Mouse (Mus musculus) liver, embryonic 12.5 days (tissue): ENCODE measurements at regions not wholly inside any gene's neighbourhood (a gene's known extent, or its start where the extent isn't known, plus 50 kb on each side); places are given as distances from the start of the nearest gene placed in this dataset.
"Not testable (repeated sequence)": the region's sequence is repeated elsewhere in the genome, so short reads cannot be mapped to it uniquely, and the experiment has no call there.

Experiments
- ATAC-seq: fragments of 200-750 bp; cut with Nextera tagmentation; 2 replicates; pipeline ENCODE4 v1.8.0; 2017; ENCODE audit warnings: moderate number of reproducible peaks, mild to moderate bottlenecking, moderate library complexity
- H3K27ac ChIP-seq: fragments of 300-500 bp; sonication (generic); 2 replicates; pipeline ENCODE4 v1.5.1; 2016; ENCODE audit warnings: mild to moderate bottlenecking
- H3K27me3 ChIP-seq: fragments of 300-500 bp; sonication (generic); replicated peaks from 2 replicates; pipeline ENCODE4 v1.6.1; 2016; ENCODE audit warnings: mild to moderate bottlenecking, moderate library complexity
- H3K36me3 ChIP-seq: fragments of 300-500 bp; sonication (generic); 2 replicates; pipeline ENCODE4 v1.6.1; 2016; ENCODE audit warnings: mild to moderate bottlenecking, moderate library complexity
- H3K4me1 ChIP-seq: fragments of 300-500 bp; sonication (generic); 2 replicates; pipeline ENCODE4 v1.6.1; 2016
- H3K4me2 ChIP-seq: fragments of 300-500 bp; sonication (generic); 2 replicates; pipeline ENCODE4 v1.6.1; 2016; ENCODE audit warnings: mild to moderate bottlenecking, moderate library complexity
- H3K4me3 ChIP-seq: fragments of 300-500 bp; sonication (generic); 2 replicates; pipeline ENCODE4 v1.5.1; 2016; ENCODE audit warnings: mild to moderate bottlenecking, moderate library complexity
- H3K9ac ChIP-seq: fragments of 300-500 bp; sonication (generic); 2 replicates; pipeline ENCODE4 v1.6.1; 2016; ENCODE audit warnings: mild to moderate bottlenecking, moderate library complexity
- H3K9me3 ChIP-seq: fragments of 300-500 bp; sonication (generic); replicated peaks from 2 replicates; pipeline ENCODE4 v1.6.1; 2016; ENCODE audit warnings: mild to moderate bottlenecking, moderate library complexity
- WGBS: fragments of 180-500 bp; shearing (Covaris S2); methylation state at CpG from one replicate; pipeline ENCODE4 v1.1.7; 2016; ENCODE audit not compliant: insufficient replicate concordance; 5-methylcytosine and 5-hydroxymethylcytosine counted together

GRCm38 (mm10) chr4:146263038-146263685, 106.5 kb downstream of the Zfp600 start:
- not testable (repeated sequence) for H3K27ac ChIP-seq, H3K4me1 ChIP-seq, H3K9ac ChIP-seq, H3K36me3 ChIP-seq, H3K27me3 ChIP-seq, H3K9me3 ChIP-seq
- peak; percentile 96 for ATAC-seq
- WGBS: 5% methylated on average over 39 of the region's 51 CpGs
- peak overlapping the region; percentile 38 for H3K4me3 ChIP-seq
- H3K4me2 ChIP-seq: peak overlapping the region; percentile 60

- peak; percentile 33; the same call in 1 of the 2 replicates for ATAC-seq
- H3K9me3 ChIP-seq: not testable (repeated sequence)
These were observed 107.2 kb downstream of the Zfp600 start for GRCm38 (mm10) chr4:146263790-146264189.

GRCm38 (mm10) chr4:146270119-146270747, 113.6 kb downstream of the Zfp600 start:
- H3K9me3 ChIP-seq, H3K4me1 ChIP-seq, H3K27me3 ChIP-seq, H3K36me3 ChIP-seq, H3K4me3 ChIP-seq, H3K9ac ChIP-seq, H3K4me2 ChIP-seq, H3K27ac ChIP-seq: not testable (repeated sequence)
- no CpG with 5 or more reads among the region's 14 CpGs for WGBS
- peak; percentile 65; the same call in 1 of the 2 replicates for ATAC-seq

More at GRCm38 (mm10) chr4:146263790-146264189, 107.2 kb downstream of the Zfp600 start:
- H3K27me3 ChIP-seq, H3K27ac ChIP-seq, H3K36me3 ChIP-seq, H3K9ac ChIP-seq, H3K4me1 ChIP-seq: not testable (repeated sequence)
- Histone ChIP-seq H3K4me2 (peak overlapping the region; percentile 60), H3K4me3 (0 out of 2 replicates have a peak overlapping the region, but pooled peaks have one; percentile 38)
- 49% methylated on average over 2 of the region's 5 CpGs for WGBS
